Mouse (Mus musculus) gastrocnemius, adult 8-10 months (tissue): ENCODE results near the gene Fpgs. TPM values are rescaled to one million over a fixed set of nuclear protein-coding genes. Genes with fewer than 3 reads are reported as not detected.

ENCODE experiments used
- DNase-seq, 2 experiments: peaks; one replicate each; pipeline ENCODE4 v3.0.0; 2022; ENCODE audit warnings: low spot score in 2 of 2
- total RNA-seq, 4 experiments: library from RNA; stranded (reverse); gene quantifications; 2 replicates each; pipeline ENCODE4 v1.2.4; 2022

Gene Fpgs
- total RNA-seq, 4 experiments from 2014 or later, result 4.2 to 5.8 (median 4.7) TPM

GRCm38 (mm10) chr2:32700966-32701743 lies 2.8 kb downstream of the Fpgs start:
- no peak for DNase-seq

GRCm38 (mm10) chr2:32699680-32700079 lies 4.3 kb downstream of the Fpgs start:
- DNase-seq, result no peak

GRCm38 (mm10) chr2:32694691-32695090 lies 9.3 kb downstream of the Fpgs start:
- no peak for DNase-seq

- DNase-seq, result peak; percentile 93
Measured at GRCm38 (mm10) chr2:32693823-32694411, 10.0 kb downstream of the Fpgs start.

GRCm38 (mm10) chr2:32693282-32693681 lies 10.7 kb downstream of the Fpgs start:
- no peak for DNase-seq

GRCm38 (mm10) chr2:32692496-32692895 lies 11.4 kb downstream of the Fpgs start:
- no peak for DNase-seq

GRCm38 (mm10) chr2:32691041-32691440 lies 12.9 kb downstream of the Fpgs start:
- no peak for DNase-seq

- DNase-seq, result peak; percentile 81 to 84
Measured at GRCm38 (mm10) chr2:32689420-32689819, 14.5 kb downstream of the Fpgs start.

GRCm38 (mm10) chr2:32687562-32687961 lies 16.4 kb downstream of the Fpgs start:
- no peak for DNase-seq

GRCm38 (mm10) chr2:32686640-32687039 lies 17.3 kb downstream of the Fpgs start:
- no peak for DNase-seq

- DNase-seq, result no peak
Measured at GRCm38 (mm10) chr2:32685807-32686206, 18.1 kb downstream of the Fpgs start.

GRCm38 (mm10) chr2:32684681-32685428 lies 19.1 kb downstream of the Fpgs start:
- no peak for DNase-seq

GRCm38 (mm10) chr2:32683701-32684100 lies 20.2 kb downstream of the Fpgs start:
- no peak for DNase-seq

GRCm38 (mm10) chr2:32682721-32683417 lies 21.1 kb downstream of the Fpgs start:
- DNase-seq, result peak in 1 of 2 experiments; percentile 46

GRCm38 (mm10) chr2:32681754-32682153 lies 22.2 kb downstream of the Fpgs start:
- DNase-seq, result no peak

- DNase-seq, result no peak
Measured at GRCm38 (mm10) chr2:32680961-32681650, 22.8 kb downstream of the Fpgs start.

GRCm38 (mm10) chr2:32680051-32680451 lies 23.9 kb downstream of the Fpgs start:
- DNase-seq, result peak in 1 of 2 experiments; percentile 41

GRCm38 (mm10) chr2:32677683-32678082 lies 26.3 kb downstream of the Fpgs start:
- DNase-seq, result no peak

GRCm38 (mm10) chr2:32676821-32677220 lies 27.1 kb downstream of the Fpgs start:
- no peak for DNase-seq

- DNase-seq, result no peak
Measured at GRCm38 (mm10) chr2:32673176-32673917, 30.6 kb downstream of the Fpgs start.
